Mouse (Mus musculus) erythroid progenitor cell, adult 5-6 weeks (primary cell): ENCODE results near the gene Rab4a. TPM values are rescaled to one million over a fixed set of nuclear protein-coding genes. Genes with fewer than 3 reads are reported as not detected.

Source experiments
- ATAC-seq: replicated peaks from 2 replicates; pipeline ENCODE4 v1.8.0; 2016; ENCODE audit warnings: moderate number of reproducible peaks, mild to moderate bottlenecking, moderate TSS enrichment, inconsistent platforms; ENCODE audit not compliant: poor library complexity, low FRiP score, severe bottlenecking
- total RNA-seq, 2 experiments: library from RNA; stranded (forward) in 1 of 2; stranded (reverse) in 1 of 2; fragments of 150-400 nt in 1 of 2; fragments of 186-747, 209-891 nt in 1 of 2; gene quantifications; 2 replicates each; pipeline versions ENCODE4 v1.2.3 to v1.2.4; 2015 to 2017; ENCODE audit warnings: low replicate concordance in 2 of 2

Gene Rab4a
- total RNA-seq, 2 experiments from 2014 or later: 1.7 TPM; not detected in 1

- no peak for ATAC-seq
Observed at GRCm38 (mm10) chr8:123840578-123841345, 35.0 kb downstream of the Rab4a start.

GRCm38 (mm10) chr8:123842086-123842485 lies 36.3 kb downstream of the Rab4a start:
- no peak for ATAC-seq

- ATAC-seq: no peak
Observed at GRCm38 (mm10) chr8:123844341-123844740, 38.6 kb downstream of the Rab4a start.

GRCm38 (mm10) chr8:123845114-123845513 lies 39.3 kb downstream of the Rab4a start:
- ATAC-seq: no peak

- ATAC-seq: no peak
Observed at GRCm38 (mm10) chr8:123845991-123846390, 40.2 kb downstream of the Rab4a start.

- no peak for ATAC-seq
Observed at GRCm38 (mm10) chr8:123846509-123846908, 40.7 kb downstream of the Rab4a start.

- ATAC-seq: no peak
Observed at GRCm38 (mm10) chr8:123847546-123847945, 41.8 kb downstream of the Rab4a start.

- ATAC-seq: no peak
Observed at GRCm38 (mm10) chr8:123849352-123849751, 43.6 kb downstream of the Rab4a start.

GRCm38 (mm10) chr8:123851590-123851989 lies 45.8 kb downstream of the Rab4a start:
- no peak for ATAC-seq

GRCm38 (mm10) chr8:123854252-123854651 lies 48.5 kb downstream of the Rab4a start:
- no peak for ATAC-seq

GRCm38 (mm10) chr8:123854733-123855475 lies 49.1 kb downstream of the Rab4a start:
- ATAC-seq: no peak

GRCm38 (mm10) chr8:123857361-123857760 lies 51.6 kb downstream of the Rab4a start:
- no peak for ATAC-seq

- ATAC-seq: peak; percentile 37
Observed at GRCm38 (mm10) chr8:123858574-123858940, 52.8 kb downstream of the Rab4a start.

- peak; percentile 94 for ATAC-seq
Observed at GRCm38 (mm10) chr8:123858941-123859647, 53.3 kb downstream of the Rab4a start.

- peak; percentile 70 for ATAC-seq
Observed at GRCm38 (mm10) chr8:123859648-123860259, 54.0 kb downstream of the Rab4a start, which contains the start of gene Ccsap. Gene Ccsap, minus strand, starts transcription at chr8:123860209.

- no peak for ATAC-seq
Observed at GRCm38 (mm10) chr8:123860386-123860785, 54.6 kb downstream of the Rab4a start.

- no peak for ATAC-seq
Observed at GRCm38 (mm10) chr8:123865786-123866185, 60.0 kb downstream of the Rab4a start.

GRCm38 (mm10) chr8:123866971-123867370 lies 61.2 kb downstream of the Rab4a start:
- no peak for ATAC-seq

GRCm38 (mm10) chr8:123872048-123872447 lies 66.3 kb downstream of the Rab4a start:
- ATAC-seq: no peak

GRCm38 (mm10) chr8:123873364-123873763 lies 67.6 kb downstream of the Rab4a start:
- ATAC-seq: no peak
